27 mouse cellular contexts compared by ENCODE assay signal in the genomic region with DNA sequence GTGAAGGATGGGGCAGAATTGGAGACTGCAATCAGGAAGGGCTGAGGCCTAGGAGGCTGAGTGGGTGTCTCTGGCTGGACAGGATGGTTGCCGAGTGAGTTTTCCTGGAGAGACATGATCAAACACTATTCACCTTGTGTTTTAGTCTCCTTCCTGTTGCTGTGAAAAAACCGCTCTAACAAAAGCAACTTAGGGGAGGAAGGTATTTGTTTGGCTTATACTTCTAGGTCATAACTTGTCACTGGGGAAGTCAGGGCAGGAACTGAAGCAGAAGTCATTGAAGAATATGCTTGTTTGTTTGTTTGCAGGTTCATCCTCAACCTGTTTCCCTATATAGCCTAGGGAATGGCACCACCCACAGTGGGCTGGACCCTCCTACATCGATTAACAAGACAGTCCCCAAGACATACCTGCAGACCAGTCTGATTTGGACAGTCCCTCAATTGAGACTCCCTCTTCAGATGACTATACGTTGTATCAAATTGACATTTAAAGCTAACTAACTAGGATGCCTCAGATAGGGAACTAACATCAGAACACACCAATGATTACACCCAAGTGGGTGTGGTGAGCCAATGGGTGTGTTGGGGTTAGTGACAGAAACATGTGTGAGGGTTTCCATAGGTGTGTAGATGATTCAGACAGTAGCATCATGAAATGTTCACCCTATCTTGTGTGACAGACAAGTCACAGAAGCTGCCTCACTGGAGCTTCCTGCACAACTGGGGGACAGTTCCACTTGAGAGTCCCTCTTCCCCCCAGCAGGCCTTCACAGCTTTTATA. TPM values are rescaled to one million over a fixed set of nuclear protein-coding genes. Genes with fewer than 3 reads are reported as not detected.
DNase-seq lines count a peak whose midpoint lies in the region; ATAC-seq and TF ChIP-seq lines count a peak whose summit lies in the region.
"Had no signal": no experiment of that assay in that cellular context is flagged by ENCODE, and none has a peak within 500 bp of the region (broad histone marks: within the 10 kb centered on the region; RNA-seq: fewer than 3 reads in every experiment).

No protein-coding gene starts in this region.

- TF ChIP-seq CTCF in liver, postnatal 0 days (IDR thresholded peaks at IDR 0.05; ENCODE audit: low read depth), result no peak

- peaks cover 11% of the 10 kb centered on the region; the same call in 1 of the 2 replicates for H3K27me3 ChIP-seq in liver, embryonic 12.5 days (replicated peaks)
- no peaks in the 10 kb centered on the region for H3K27me3 ChIP-seq in liver, postnatal 0 days (ENCODE audit: insufficient read depth, low read length)
- H3K27me3 ChIP-seq: forebrain, embryonic 15.5 days; heart, embryonic 12.5 days had no signal

- H3K9ac ChIP-seq in liver, embryonic 12.5 days, result no peak overlapping the region
- no peak overlapping the region for H3K9ac ChIP-seq in liver, postnatal 0 days (replicated peaks)
- H3K9ac ChIP-seq: forebrain, embryonic 15.5 days; heart, embryonic 12.5 days had no signal

- H3K4me3 ChIP-seq in liver, embryonic 12.5 days, result no peak overlapping the region
- no peak overlapping the region for H3K4me3 ChIP-seq in liver, postnatal 0 days (ENCODE audit: low read depth, low read length)
- H3K4me3 ChIP-seq: forebrain, embryonic 15.5 days; heart, embryonic 12.5 days; hindbrain, embryonic 10.5 days; layer of hippocampus, adult 2 months had no signal

- 79% methylated on average over 4 of the region's 4 CpGs for WGBS in liver, embryonic 12.5 days (ENCODE audit: insufficient replicate concordance)
- WGBS in liver, postnatal 0 days (ENCODE audit: insufficient replicate concordance), result 78% methylated on average over 4 of the region's 4 CpGs

- TF ChIP-seq EP300 in liver, postnatal 0 days (IDR thresholded peaks at IDR 0.05; ENCODE audit: low read depth), result no peak

- DNase-seq in liver, postnatal 0 days, result no peak
- peak; percentile 32 for DNase-seq in T-cell, adult 2 months (ENCODE audit: low spot score)
- DNase-seq in right cerebral cortex, postnatal 10 days (ENCODE audit: low spot score in 2 of 2), result no peak
- DNase-seq: adrenal gland, postnatal 10 days; cerebellum, adult 18-20 months; cerebellum, postnatal 14 days; gastrocnemius, postnatal 10 days; heart, postnatal 10 days; kidney, postnatal 10 days; lung, postnatal 36 days; right cerebral cortex, postnatal 14 days had no signal

- peak overlapping the region; percentile 7; the same call in 1 of the 2 replicates for H3K27ac ChIP-seq in liver, embryonic 12.5 days
- no peak overlapping the region for H3K27ac ChIP-seq in liver, postnatal 0 days (ENCODE audit: low read depth)
- H3K27ac ChIP-seq: forebrain, embryonic 15.5 days; hindbrain, postnatal 0 days; layer of hippocampus, adult 2 months had no signal

- no peak overlapping the region for H3K4me2 ChIP-seq in liver, embryonic 12.5 days
- H3K4me2 ChIP-seq in liver, postnatal 0 days (ENCODE audit: low read depth, low read length), result no peak overlapping the region
- H3K4me2 ChIP-seq: forebrain, embryonic 15.5 days; heart, embryonic 12.5 days had no signal

- peak; percentile 60; the same call in 1 of the 2 replicates for ATAC-seq in liver, embryonic 12.5 days
- no peak for ATAC-seq in liver, postnatal 0 days
- ATAC-seq in CD4-positive, CD25-positive, alpha-beta regulatory T cell, adult 4 months, result peak; percentile 18
- peak; percentile 59 for ATAC-seq in monocyte, adult 5-6 weeks (replicated peaks; ENCODE audit: insufficient number of reproducible peaks, low FRiP score, low TSS enrichment, poor library complexity, severe bottlenecking)
- ATAC-seq in megakaryocyte-erythroid progenitor cell, adult 5-6 weeks (replicated peaks; ENCODE audit: low FRiP score, low TSS enrichment, poor library complexity, severe bottlenecking), result no peak
- ATAC-seq: forebrain, embryonic 15.5 days; hindbrain, postnatal 0 days; intestine, postnatal 0 days had no signal

- H3K9me3 ChIP-seq in liver, embryonic 12.5 days (replicated peaks), result no peaks in the 10 kb centered on the region
- H3K9me3 ChIP-seq in liver, postnatal 0 days (ENCODE audit: low read length), result no peaks in the 10 kb centered on the region
- H3K9me3 ChIP-seq: forebrain, embryonic 15.5 days; heart, embryonic 12.5 days; hindbrain, embryonic 10.5 days had no signal

- peaks cover 76% of the 10 kb centered on the region for H3K4me1 ChIP-seq in liver, embryonic 12.5 days
- peaks cover 22% of the 10 kb centered on the region for H3K4me1 ChIP-seq in liver, postnatal 0 days (ENCODE audit: insufficient read depth)

- H3K36me3 ChIP-seq in liver, embryonic 12.5 days, result no peaks in the 10 kb centered on the region
- H3K36me3 ChIP-seq in liver, postnatal 0 days (replicated peaks; ENCODE audit: insufficient read depth, low read length), result 0 out of 2 replicates have a peak, but pooled peaks cover 2% of the 10 kb centered on the region
- H3K36me3 ChIP-seq: forebrain, embryonic 15.5 days; heart, embryonic 12.5 days; hindbrain, embryonic 10.5 days had no signal

RNA-seq across cellular contexts. Expression of gene Abcg1, which starts 25.0 kb away (rescaled TPM):
- 5.4 and 5.5 TPM in 2 replicates for polyA plus RNA-seq in liver, embryonic 12.5 days (2016; fragmentation: Nextera tagmentation; extraction: Ambion mirVana)
- 8.9 and 9.4 TPM in 2 replicates for polyA plus RNA-seq in liver, postnatal 0 days (2015; fragmentation: Nextera tagmentation; extraction: Ambion mirVana)
- polyA plus RNA-seq in CD4-positive, CD25-positive, alpha-beta regulatory T cell, adult 4 months (2017; shearing (Covaris generic)), result 100 to 1,000 TPM; 169 to 178 TPM
- 67.2 to 83.6 TPM (median 68.0 TPM) in 3 replicates for total RNA-seq in monocyte, adult 5-6 weeks (2017)
- total RNA-seq in megakaryocyte-erythroid progenitor cell, adult 5-6 weeks (2014; fragmentation: Nextera tagmentation), result 5.4 and 8.5 TPM in 2 replicates
- total RNA-seq in megakaryocyte-erythroid progenitor cell, adult 5-6 weeks (2017), result 5.1 and 9.6 TPM in 2 replicates

RNA-seq across cellular contexts. Expression of gene Tff3, which starts 47.0 kb away (rescaled TPM):
- polyA plus RNA-seq in liver, embryonic 12.5 days (2016; fragmentation: Nextera tagmentation; extraction: Ambion mirVana), result 2.2 and 2.3 TPM in 2 replicates
- 932 and 1,034 TPM in 2 replicates for polyA plus RNA-seq in liver, postnatal 0 days (2015; fragmentation: Nextera tagmentation; extraction: Ambion mirVana)
- not detected for polyA plus RNA-seq in CD4-positive, CD25-positive, alpha-beta regulatory T cell, adult 4 months (2017; shearing (Covaris generic))
- not detected in 3 replicates for total RNA-seq in monocyte, adult 5-6 weeks (2017)
- total RNA-seq in megakaryocyte-erythroid progenitor cell, adult 5-6 weeks (2014; fragmentation: Nextera tagmentation), result not detected in 2 replicates
- not detected in 2 replicates for total RNA-seq in megakaryocyte-erythroid progenitor cell, adult 5-6 weeks (2017)
- total RNA-seq: adrenal gland, postnatal 10 days; gastrocnemius, postnatal 10 days; granulocyte monocyte progenitor cell, adult 5-6 weeks; heart, postnatal 10 days; hindbrain, postnatal 0 days; layer of hippocampus, adult 2 months; layer of hippocampus, postnatal 25 days; midbrain, postnatal 0 days had no signal
- polyA plus RNA-seq: embryonic facial prominence, embryonic 11.5 days; heart, embryonic 12.5 days; hindbrain, embryonic 10.5 days; limb, embryonic 11.5 days; urinary bladder, adult 2 months had no signal

Comparison
In these comparisons a context has a peak if more than half of its experiments do, and no peak if none do; other contexts are left out.
1. ATAC-seq: peak in liver, embryonic 12.5 days (single experiment), CD4-positive, CD25-positive, alpha-beta regulatory T cell, adult 4 months (single experiment) and monocyte, adult 5-6 weeks (single experiment); none in liver, postnatal 0 days (single experiment) and megakaryocyte-erythroid progenitor cell, adult 5-6 weeks (single experiment).
2. RNA of gene Tff3, which starts 47.0 kb away (polyA plus RNA-seq): 932 to 1,034 TPM in liver, postnatal 0 days; 2.2 to 2.3 TPM in liver, embryonic 12.5 days and not detected in CD4-positive, CD25-positive, alpha-beta regulatory T cell, adult 4 months; every median in the first group is over 100 times any median in the second.
3. RNA of gene Abcg1, which starts 25.0 kb away (polyA plus RNA-seq): 169 to 178 TPM in CD4-positive, CD25-positive, alpha-beta regulatory T cell, adult 4 months; 8.9 to 9.4 TPM in liver, postnatal 0 days and 5.4 to 5.5 TPM in liver, embryonic 12.5 days; every median in the first group is over 10 times any median in the second.